Mouse (Mus musculus): Measurements from ENCODE around the gene Kif2a. TPM values are rescaled to one million over a fixed set of nuclear protein-coding genes. Genes with fewer than 3 reads are reported as not detected.

Gene Kif2a
- total and polyA plus RNA-seq, 3 experiments = 16.3 to 85.5 (median 21.1) TPM

DNA sequence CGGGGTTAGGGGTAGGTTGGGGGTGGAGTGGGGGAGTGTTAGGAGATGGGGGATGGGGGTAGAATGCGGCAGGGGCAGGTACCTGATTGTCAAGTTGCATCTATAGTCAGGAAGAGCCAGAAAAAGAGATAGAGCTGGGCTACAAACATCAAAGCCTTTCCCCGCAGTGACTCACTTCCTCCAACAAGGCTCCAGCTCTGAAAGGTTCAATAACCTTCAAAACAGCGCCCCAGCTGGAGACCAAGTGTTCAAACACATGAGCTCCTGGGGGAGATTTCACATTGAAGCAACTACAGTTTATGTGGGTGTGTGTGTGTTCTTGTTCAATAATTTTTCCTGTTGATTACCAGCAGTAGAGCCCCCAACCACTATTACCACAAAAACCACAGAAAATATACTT lies 34.4 kb upstream of the Kif2a start:
- Histone ChIP-seq H3K9me3 (replicated peaks; ENCODE audit: low read length) (no peaks in the 10 kb centered on the region), H3K4me1 (ENCODE audit: control insufficient read depth in 1 of 2, insufficient read depth in 2 of 2) (peaks cover 3 to 10% of the 10 kb centered on the region in 2 experiments; a peak in 3 of 4 replicates), H3K4me3 (replicated peaks in 1 of 3; ENCODE audit: low read depth in 2 of 3, low read length in 2 of 3, poor library complexity in 1 of 3) (no peak overlapping the region), H3K79me2 (replicated peaks; ENCODE audit: control insufficient read depth, extremely low read depth, insufficient read depth, poor library complexity, severe bottlenecking) (no peaks in the 10 kb centered on the region), H3K36me3 (replicated peaks in 1 of 2; ENCODE audit: control insufficient read depth in 1 of 2, insufficient read depth in 1 of 2, low read length in 1 of 2) (no peaks in the 10 kb centered on the region), H3K4me2 (ENCODE audit: insufficient read depth, low read depth, poor library complexity, severe bottlenecking) (no peak overlapping the region), H3K9ac (ENCODE audit: insufficient read depth, low read depth) (no peak overlapping the region), H3K27ac (ENCODE audit: insufficient read depth, low read depth) (no peak overlapping the region), H3K27me3 (replicated peaks) (no peaks in the 10 kb centered on the region)
- peak; percentile 81 for DNase-seq (ENCODE audit: extremely low read depth)
- in situ Hi-C loops (cut with MboI; ENCODE audit: low pct_ligation_motif_present, low pct_unique_long_range_greater_than_20kb, low sequenced_read_pairs) (no loop called here), dilution Hi-C loops (cut with MboI; ENCODE audit: extremely low pct_ligation_motif_present, extremely low pct_unique_long_range_greater_than_20kb, low sequenced_read_pairs) (no loop called here)
- TF ChIP-seq ELF1 (IDR thresholded peaks at IDR 0.05; ENCODE audit: low read depth, low read length) = peak; percentile 68; the same call in 1 of the 2 replicates
- TF ChIP-seq JUND (conservative IDR thresholded peaks at IDR 0.05; ENCODE audit: low read depth, low read length) = peak; percentile 89
- TF ChIP-seq CTCF (conservative IDR thresholded peaks at IDR 0.05 in 1 of 2, IDR thresholded peaks at IDR 0.05 in 1 of 2; ENCODE audit: low read depth in 2 of 2, low read length in 2 of 2) = peak; percentile 7 to 74; a peak in 2 of 4 replicates
- TF ChIP-seq MAZ (IDR thresholded peaks at IDR 0.05; ENCODE audit: low read depth, low read length) = no peak
- no peak for TF ChIP-seq ETS1 (conservative IDR thresholded peaks at IDR 0.05; ENCODE audit: low read depth, low read length)
- TF ChIP-seq MXI1 (IDR thresholded peaks at IDR 0.05; ENCODE audit: low read depth, low read length) = peak; percentile 27; the same call in 1 of the 2 replicates
- peak; percentile 73 for TF ChIP-seq JUN (IDR thresholded peaks at IDR 0.05; ENCODE audit: insufficient read depth, low read depth, low read length)
- no peak for TF ChIP-seq ZC3H11A (IDR thresholded peaks at IDR 0.05; ENCODE audit: low read depth, low read length)
- TF ChIP-seq SMC3 (IDR thresholded peaks at IDR 0.05; ENCODE audit: low read depth, low read length) = peak; percentile 36; the same call in 1 of the 2 replicates
- TF ChIP-seq SIN3A (IDR thresholded peaks at IDR 0.05; ENCODE audit: low read length) = peak; percentile 55; the same call in 1 of the 2 replicates
- TF ChIP-seq ZNF384 (IDR thresholded peaks at IDR 0.05; ENCODE audit: low read depth, low read length) = no peak
- peak; percentile 47; the same call in 1 of the 2 replicates for TF ChIP-seq IRF4 (IDR thresholded peaks at IDR 0.05; ENCODE audit: low read depth, low read length)
- peak; percentile 56 for TF ChIP-seq RAD21 (IDR thresholded peaks at IDR 0.05; ENCODE audit: low read depth, low read length)
- TF ChIP-seq CHD2 (IDR thresholded peaks at IDR 0.05; ENCODE audit: low read length) = 0 out of 2 replicates have a peak, but pooled peaks have one; percentile 13
- TF ChIP-seq EP300 (IDR thresholded peaks at IDR 0.05; ENCODE audit: low read length) = peak; percentile 67
- no peak for TF ChIP-seq NELFE (IDR thresholded peaks at IDR 0.05; ENCODE audit: low read depth, low read length)
- TF ChIP-seq MYC (IDR thresholded peaks at IDR 0.05; ENCODE audit: low read depth, low read length) = peak; percentile 67; the same call in 1 of the 2 replicates
- TF ChIP-seq HCFC1 (IDR thresholded peaks at IDR 0.05; ENCODE audit: low read depth, low read length) = no peak
- TF ChIP-seq POLR2A (IDR thresholded peaks at IDR 0.05; ENCODE audit: low read depth, low read length) = 0 out of 2 replicates have a peak, but pooled peaks have one; percentile 30
- no peak for TF ChIP-seq POLR2AphosphoS2 (IDR thresholded peaks at IDR 0.05; ENCODE audit: low read depth, low read length)
- TF ChIP-seq MAX (IDR thresholded peaks at IDR 0.05; ENCODE audit: low read length) = 0 out of 2 replicates have a peak, but pooled peaks have one; percentile 17
- TF ChIP-seq MEF2A (IDR thresholded peaks at IDR 0.05; ENCODE audit: borderline replicate concordance, low read depth, low read length) = peak; percentile 20; the same call in 1 of the 2 replicates
- TF ChIP-seq KAT2A (IDR thresholded peaks at IDR 0.05; ENCODE audit: insufficient replicate concordance, low read length) = no peak
- TF ChIP-seq TCF12 (IDR thresholded peaks at IDR 0.05; ENCODE audit: low read depth, low read length) = 0 out of 2 replicates have a peak, but pooled peaks have one; percentile 17

All from CH12.LX (cell line).